Mouse (Mus musculus) neural tube, embryonic 11.5 days (tissue): ENCODE data around the gene Cand1. TPM values are rescaled to one million over a fixed set of nuclear protein-coding genes. Genes with fewer than 3 reads are reported as not detected.

Source experiments
- ATAC-seq: fragments of 200-750 bp; cut with Nextera tagmentation; 2 replicates; pipeline ENCODE4 v1.8.0; 2017; ENCODE audit warnings: moderate number of reproducible peaks, mild to moderate bottlenecking, moderate TSS enrichment, moderate library complexity; ENCODE audit not compliant: insufficient read depth, low FRiP score, low TSS enrichment
- DNase-seq: peaks from one replicate; pipeline ENCODE4 v3.0.0-alpha.2; 2015; ENCODE audit warnings: low spot score
- H3K27ac ChIP-seq: fragments of 300-500 bp; sonication (generic); 2 replicates; pipeline ENCODE4 v1.5.1; 2014; ENCODE audit warnings: low read depth, mild to moderate bottlenecking, low read length
- H3K27me3 ChIP-seq: fragments of 300-500 bp; sonication (generic); 2 replicates; pipeline ENCODE4 v1.6.1; 2014; ENCODE audit warnings: mild to moderate bottlenecking, low read length, mixed read lengths; ENCODE audit not compliant: control insufficient read depth, insufficient read depth
- H3K36me3 ChIP-seq: fragments of 300-500 bp; sonication (generic); 2 replicates; pipeline ENCODE4 v1.6.1; 2014; ENCODE audit warnings: mild to moderate bottlenecking, low read length, moderate library complexity, mixed read lengths; ENCODE audit not compliant: control insufficient read depth, insufficient read depth
- H3K4me1 ChIP-seq: fragments of 300-500 bp; sonication (generic); 2 replicates; pipeline ENCODE4 v1.6.1; 2014; ENCODE audit warnings: low read length, mixed read lengths; ENCODE audit not compliant: control insufficient read depth, insufficient read depth
- H3K4me2 ChIP-seq: fragments of 300-500 bp; sonication (generic); 2 replicates; pipeline ENCODE4 v1.6.1; 2014; ENCODE audit warnings: low read depth, mild to moderate bottlenecking, moderate library complexity
- H3K4me3 ChIP-seq: fragments of 300-500 bp; sonication (generic); 2 replicates; pipeline ENCODE4 v1.5.1; 2014; ENCODE audit warnings: low read depth, low read length
- H3K9ac ChIP-seq: fragments of 300-500 bp; sonication (generic); 2 replicates; pipeline ENCODE4 v1.6.1; 2014; ENCODE audit warnings: mild to moderate bottlenecking, low read length
- H3K9me3 ChIP-seq: fragments of 300-500 bp; sonication (generic); 2 replicates; pipeline ENCODE4 v1.6.1; 2016; ENCODE audit warnings: low read length; ENCODE audit not compliant: control insufficient read depth
- WGBS: fragments of 180-500 bp; shearing (Covaris S2); extraction: QIAGEN DNeasy Blood & Tissue Kit; methylation state at CpG from one replicate; pipeline ENCODE4 v1.1.7; 2014; 5-methylcytosine and 5-hydroxymethylcytosine counted together
- polyA plus RNA-seq: library from polyadenylated mRNA; unstranded; fragments of >200 nt; fragmentation: Nextera tagmentation; extraction: Ambion mirVana; gene quantifications from 2 replicates; pipeline ENCODE4 v1.2.1, GENCODE M21; 2014

Cand1 gene
- polyA plus RNA-seq = 130 and 131 TPM in 2 replicates

- no peaks in the 10 kb centered on the region for H3K27me3 ChIP-seq
- peak within 1 kb of the TSS; percentile 98 for H3K4me3 ChIP-seq
- peak within 1 kb of the TSS; percentile 96 for H3K27ac ChIP-seq
- H3K9me3 ChIP-seq = no peaks in the 10 kb centered on the region
- DNase-seq (peak; percentile 99), ATAC-seq (peak; percentile 98)
- H3K36me3 ChIP-seq = peaks cover 5% of the 10 kb centered on the region; the same call in 1 of the 2 replicates
- under 1% methylated on average over 55 of the region's 67 CpGs for WGBS
- peaks cover 8% of the 10 kb centered on the region for H3K4me1 ChIP-seq
- peak within 1 kb of the TSS; percentile 99 for H3K9ac ChIP-seq
- H3K4me2 ChIP-seq = peak within 1 kb of the TSS; percentile 86
Observed at GRCm38 (mm10) chr10:119239969-119240721, at the start of gene Cand1. TSS of gene Cand1 (minus strand) at chr10:119240055.

GRCm38 (mm10) chr10:119278871-119279270 lies 39.0 kb upstream of the Cand1 start:
- ATAC-seq (no peak), DNase-seq (no peak)
- no peak overlapping the region for H3K9ac ChIP-seq
- H3K4me2 ChIP-seq = no peak overlapping the region
- no peaks in the 10 kb centered on the region for H3K36me3 ChIP-seq
- H3K4me3 ChIP-seq = no peak overlapping the region
- H3K4me1 ChIP-seq = no peaks in the 10 kb centered on the region
- H3K27me3 ChIP-seq = no peaks in the 10 kb centered on the region
- H3K9me3 ChIP-seq = no peaks in the 10 kb centered on the region
- WGBS = 78% methylated on average over 10 of the region's 10 CpGs
- no peak overlapping the region for H3K27ac ChIP-seq

GRCm38 (mm10) chr10:119274333-119274732 lies 34.5 kb upstream of the Cand1 start:
- 87% methylated on average over 6 of the region's 6 CpGs for WGBS
- Histone ChIP-seq H3K9ac (no peak overlapping the region), H3K4me1 (no peaks in the 10 kb centered on the region)

DNA sequence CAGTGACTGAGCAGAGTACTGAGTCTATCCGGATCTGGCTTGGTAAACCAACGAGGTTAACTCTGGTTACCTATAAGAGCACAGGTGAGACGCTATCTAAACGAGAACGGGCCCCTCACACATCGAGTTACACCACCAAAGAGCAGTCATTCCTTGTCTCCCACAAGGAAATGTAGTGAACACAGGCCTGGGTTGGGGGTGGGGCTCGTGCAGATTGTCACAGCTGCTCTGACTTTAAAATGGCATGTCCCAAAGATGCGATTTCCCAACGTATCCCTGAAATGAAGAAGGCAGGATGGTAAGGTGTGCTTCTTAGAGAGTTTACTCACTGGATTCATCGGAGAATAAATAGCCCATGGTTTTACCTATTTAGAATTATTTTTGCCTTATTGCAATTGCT lies 32.7 kb upstream of the Cand1 start:
- no peak overlapping the region for H3K4me3 ChIP-seq
- no peak for DNase-seq
- no peak for ATAC-seq
- no peak overlapping the region for H3K4me2 ChIP-seq
- no peak overlapping the region for H3K27ac ChIP-seq
- H3K9ac ChIP-seq = no peak overlapping the region
- H3K4me1 ChIP-seq = no peaks in the 10 kb centered on the region
- H3K36me3 ChIP-seq = no peaks in the 10 kb centered on the region
- no peaks in the 10 kb centered on the region for H3K27me3 ChIP-seq
- WGBS = 88% methylated on average over 10 of the region's 10 CpGs
- no peaks in the 10 kb centered on the region for H3K9me3 ChIP-seq

More at GRCm38 (mm10) chr10:119274333-119274732, 34.5 kb upstream of the Cand1 start:
- Histone ChIP-seq H3K4me2 (no peak overlapping the region), H3K27ac (no peak overlapping the region), H3K9me3 (no peaks in the 10 kb centered on the region), H3K36me3 (no peaks in the 10 kb centered on the region), H3K27me3 (no peaks in the 10 kb centered on the region), H3K4me3 (no peak overlapping the region)
- DNase-seq = no peak
- ATAC-seq = no peak

DNA sequence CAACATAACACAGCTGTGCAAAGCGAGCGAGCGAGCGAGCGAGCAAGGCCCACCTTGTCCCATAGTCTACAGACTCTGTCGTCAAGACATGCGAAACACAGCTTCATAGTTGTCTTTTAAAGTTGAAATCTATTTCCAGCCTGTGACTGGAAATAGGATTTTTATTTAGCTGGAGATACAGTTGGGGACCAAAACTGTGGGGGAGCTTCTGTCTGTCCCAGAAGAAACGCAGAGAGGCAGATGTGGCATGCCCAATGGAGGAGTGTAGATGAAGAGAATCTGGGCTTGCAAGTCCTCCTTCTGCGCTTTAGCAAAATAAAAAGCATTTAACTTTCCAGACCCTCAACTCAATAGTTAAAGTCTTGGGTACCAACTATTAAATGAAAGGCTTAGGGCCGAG lies 32.1 kb upstream of the Cand1 start:
- DNase-seq (no peak), ATAC-seq (no peak)
- no peaks in the 10 kb centered on the region for H3K9me3 ChIP-seq
- no peak overlapping the region for H3K27ac ChIP-seq
- no peaks in the 10 kb centered on the region for H3K27me3 ChIP-seq
- H3K36me3 ChIP-seq = no peaks in the 10 kb centered on the region
- no peak overlapping the region for H3K9ac ChIP-seq
- no peak overlapping the region for H3K4me3 ChIP-seq
- 93% methylated on average over 10 of the region's 10 CpGs for WGBS
- H3K4me1 ChIP-seq = no peaks in the 10 kb centered on the region
- H3K4me2 ChIP-seq = no peak overlapping the region

- H3K9ac ChIP-seq = no peak overlapping the region
- ATAC-seq (no peak), DNase-seq (no peak)
- no peaks in the 10 kb centered on the region for H3K4me1 ChIP-seq
- H3K4me3 ChIP-seq = no peak overlapping the region
- no peaks in the 10 kb centered on the region for H3K9me3 ChIP-seq
- H3K27me3 ChIP-seq = no peaks in the 10 kb centered on the region
- H3K27ac ChIP-seq = no peak overlapping the region
- H3K4me2 ChIP-seq = no peak overlapping the region
- 94% methylated on average over 10 of the region's 10 CpGs for WGBS
- no peaks in the 10 kb centered on the region for H3K36me3 ChIP-seq
Observed at GRCm38 (mm10) chr10:119271101-119271500, 31.2 kb upstream of the Cand1 start.

DNA sequence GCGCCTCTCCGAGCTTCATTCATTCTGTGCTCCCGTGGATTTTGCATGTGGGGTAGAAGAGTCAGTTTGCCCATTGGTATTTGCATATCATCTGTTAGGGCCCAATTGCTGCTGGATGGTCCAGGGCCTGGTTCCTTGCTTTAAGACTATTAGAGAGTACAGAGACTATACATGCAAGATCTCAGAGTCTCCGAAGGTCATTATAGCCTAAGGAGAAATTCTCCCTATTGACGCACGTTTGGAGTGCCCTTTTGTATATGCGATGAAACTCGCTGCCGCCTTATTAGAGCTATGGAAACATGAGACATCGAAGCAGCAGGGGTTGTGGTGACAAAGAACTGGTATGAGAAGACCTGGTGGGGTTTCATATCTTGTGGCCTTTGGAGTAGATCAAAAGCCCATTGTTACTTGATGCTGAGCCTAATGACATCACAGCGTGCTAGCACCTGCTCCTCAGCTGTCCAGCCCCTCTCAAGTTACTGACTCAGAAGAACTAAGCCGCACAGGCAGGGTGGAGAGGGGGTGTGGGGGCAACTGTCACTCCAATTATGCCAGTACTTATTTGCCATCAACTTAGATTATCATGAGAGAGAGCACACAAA lies 30.6 kb upstream of the Cand1 start:
- Histone ChIP-seq H3K9ac (no peak overlapping the region), H3K9me3 (no peaks in the 10 kb centered on the region), H3K4me3 (no peak overlapping the region), H3K4me2 (no peak overlapping the region), H3K27me3 (no peaks in the 10 kb centered on the region), H3K36me3 (no peaks in the 10 kb centered on the region), H3K27ac (no peak overlapping the region), H3K4me1 (no peaks in the 10 kb centered on the region)
- ATAC-seq (no peak), DNase-seq (peak; percentile 15)
- 67% methylated on average over 12 of the region's 12 CpGs for WGBS

DNA sequence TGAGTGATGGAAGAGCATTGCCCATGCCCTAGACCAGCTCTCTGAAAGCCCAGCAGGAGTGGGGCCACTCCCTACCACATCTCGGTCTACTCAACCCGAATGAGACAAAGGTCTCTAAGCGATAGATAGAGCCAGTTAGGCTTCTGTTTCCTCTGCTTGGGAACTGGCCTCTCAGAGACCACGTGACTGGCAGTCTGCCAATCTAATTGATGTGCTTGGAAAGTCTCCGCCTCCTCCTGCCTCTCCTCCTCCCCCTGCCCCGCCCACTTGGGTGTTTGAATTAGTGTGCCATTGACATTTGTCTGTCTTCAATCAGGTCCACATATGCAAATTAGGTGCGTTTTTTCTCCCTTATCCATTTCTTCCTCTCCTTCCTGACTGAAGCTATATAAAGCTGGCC lies 24.9 kb upstream of the Cand1 start:
- Histone ChIP-seq H3K4me3 (no peak overlapping the region), H3K27me3 (no peaks in the 10 kb centered on the region), H3K9me3 (no peaks in the 10 kb centered on the region), H3K4me2 (no peak overlapping the region), H3K4me1 (no peaks in the 10 kb centered on the region), H3K9ac (no peak overlapping the region), H3K27ac (no peak overlapping the region), H3K36me3 (no peaks in the 10 kb centered on the region)
- WGBS = 74% methylated on average over 7 of the region's 7 CpGs
- DNase-seq (no peak), ATAC-seq (no peak)

- Histone ChIP-seq H3K9me3 (no peaks in the 10 kb centered on the region), H3K27me3 (no peaks in the 10 kb centered on the region), H3K9ac (no peak overlapping the region), H3K27ac (no peak overlapping the region), H3K4me2 (no peak overlapping the region), H3K4me1 (no peaks in the 10 kb centered on the region), H3K4me3 (no peak overlapping the region), H3K36me3 (no peaks in the 10 kb centered on the region)
- ATAC-seq (no peak), DNase-seq (no peak)
- 91% methylated on average over 5 of the region's 5 CpGs for WGBS
Observed at GRCm38 (mm10) chr10:119262821-119263220, 23.0 kb upstream of the Cand1 start.
